Mouse (Mus musculus) embryonic facial prominence, embryonic 12.5 days (tissue): ENCODE measurements around the gene Ccdc63. TPM values are rescaled to one million over a fixed set of nuclear protein-coding genes. Genes with fewer than 3 reads are reported as not detected.
A peak's percentile ranks its signal among the peaks of the same experiment; 100 is the strongest.

Experiments
- ATAC-seq: fragments of 200-750 bp; cut with Nextera tagmentation; 2 replicates; pipeline ENCODE4 v1.8.0; 2017; ENCODE audit not compliant: insufficient number of reproducible peaks, insufficient read depth, low FRiP score, low TSS enrichment
- H3K27ac ChIP-seq: fragments of 300-500 bp; sonication (generic); 2 replicates; pipeline ENCODE4 v1.5.1; 2016; ENCODE audit warnings: mild to moderate bottlenecking
- H3K27me3 ChIP-seq: fragments of 300-500 bp; sonication (generic); 2 replicates; pipeline ENCODE4 v1.6.1; 2016; ENCODE audit warnings: mild to moderate bottlenecking, moderate library complexity
- H3K36me3 ChIP-seq: fragments of 300-500 bp; sonication (generic); 2 replicates; pipeline ENCODE4 v1.6.1; 2016; ENCODE audit warnings: mild to moderate bottlenecking
- H3K4me1 ChIP-seq: fragments of 300-500 bp; sonication (generic); 2 replicates; pipeline ENCODE4 v1.6.1; 2016
- H3K4me2 ChIP-seq: fragments of 300-500 bp; sonication (generic); replicated peaks from 2 replicates; pipeline ENCODE4 v1.6.1; 2016; ENCODE audit warnings: mild to moderate bottlenecking, moderate library complexity
- H3K4me3 ChIP-seq: fragments of 300-500 bp; sonication (generic); 2 replicates; pipeline ENCODE4 v1.5.1; 2016; ENCODE audit warnings: mild to moderate bottlenecking
- H3K9ac ChIP-seq: fragments of 300-500 bp; sonication (generic); 2 replicates; pipeline ENCODE4 v1.6.1; 2016; ENCODE audit warnings: mild to moderate bottlenecking, moderate library complexity
- H3K9me3 ChIP-seq: fragments of 300-500 bp; sonication (generic); 2 replicates; pipeline ENCODE4 v1.6.1; 2016; ENCODE audit warnings: mild to moderate bottlenecking, moderate library complexity
- WGBS: fragments of 180-500 bp; shearing (Covaris S2); methylation state at CpG from one replicate; pipeline ENCODE4 v1.1.7; 2016; 5-methylcytosine and 5-hydroxymethylcytosine counted together
- polyA plus RNA-seq: library from polyadenylated mRNA; unstranded; fragments of >200 nt; fragmentation: Nextera tagmentation; extraction: Ambion mirVana; gene quantifications from 2 replicates; pipeline ENCODE4 v1.2.1, GENCODE M21; 2016

Ccdc63 gene
- polyA plus RNA-seq, 1 experiment from 2014 or later: not detected

GRCm38 (mm10) chr5:122077244-122077643, 63.4 kb downstream of the Ccdc63 start:
- Histone ChIP-seq H3K9me3 (no peaks in the 10 kb centered on the region), H3K4me3 (no peak overlapping the region), H3K36me3 (no peaks in the 10 kb centered on the region), H3K4me1 (no peaks in the 10 kb centered on the region), H3K27me3 (no peaks in the 10 kb centered on the region), H3K4me2 (no peak overlapping the region), H3K27ac (no peak overlapping the region), H3K9ac (no peak overlapping the region)
- 87% methylated on average over 4 of the region's 4 CpGs for WGBS
- no peak for ATAC-seq

GRCm38 (mm10) chr5:122075736-122076135, 64.9 kb downstream of the Ccdc63 start:
- WGBS: 56% methylated on average over 3 of the region's 3 CpGs

DNA sequence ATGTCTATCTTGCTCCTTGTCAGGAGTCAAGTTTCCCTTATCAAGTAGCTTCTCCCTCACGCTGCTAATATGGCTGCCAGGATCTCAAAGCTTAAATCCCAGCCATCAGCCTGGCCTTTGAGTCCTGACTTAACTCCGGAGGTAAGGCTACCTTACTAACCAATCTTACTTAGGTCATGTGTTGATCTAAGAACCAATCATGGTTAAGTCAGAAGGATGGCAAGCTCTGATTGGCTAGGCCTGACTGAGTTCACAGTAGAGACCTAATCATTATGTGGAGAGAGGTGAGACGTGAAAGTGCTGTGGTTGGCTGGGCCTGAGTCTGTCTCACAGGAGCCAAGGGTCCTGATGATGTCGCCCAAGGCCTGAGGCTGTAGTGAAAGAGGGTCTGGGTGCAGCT, 68.6 kb downstream of the Ccdc63 start:
- peaks cover 3% of the 10 kb centered on the region; the same call in 1 of the 2 replicates for H3K27me3 ChIP-seq
- no peaks in the 10 kb centered on the region for H3K9me3 ChIP-seq
- H3K27ac ChIP-seq: no peak overlapping the region
- H3K36me3 ChIP-seq: no peaks in the 10 kb centered on the region
- 77% methylated on average over 4 of the region's 4 CpGs for WGBS
- H3K4me3 ChIP-seq: no peak overlapping the region
- ATAC-seq: no peak
- H3K9ac ChIP-seq: no peak overlapping the region
- no peak overlapping the region for H3K4me2 ChIP-seq
- no peaks in the 10 kb centered on the region for H3K4me1 ChIP-seq

More at GRCm38 (mm10) chr5:122075736-122076135, 64.9 kb downstream of the Ccdc63 start:
- Histone ChIP-seq H3K9me3 (no peaks in the 10 kb centered on the region), H3K27me3 (no peaks in the 10 kb centered on the region), H3K9ac (no peak overlapping the region), H3K36me3 (no peaks in the 10 kb centered on the region), H3K4me2 (no peak overlapping the region), H3K4me1 (no peaks in the 10 kb centered on the region), H3K27ac (no peak overlapping the region), H3K4me3 (no peak overlapping the region)
- ATAC-seq: no peak

GRCm38 (mm10) chr5:122070963-122071800, 69.4 kb downstream of the Ccdc63 start:
- no peaks in the 10 kb centered on the region for H3K36me3 ChIP-seq
- no peaks in the 10 kb centered on the region for H3K9me3 ChIP-seq
- ATAC-seq: no peak; the same call in 1 of the 2 replicates
- H3K9ac ChIP-seq: no peak overlapping the region
- H3K4me3 ChIP-seq: no peak overlapping the region
- WGBS: 83% methylated on average over 16 of the region's 16 CpGs
- no peak overlapping the region for H3K27ac ChIP-seq
- no peaks in the 10 kb centered on the region for H3K4me1 ChIP-seq
- H3K4me2 ChIP-seq: no peak overlapping the region
- H3K27me3 ChIP-seq: peaks cover 3% of the 10 kb centered on the region; the same call in 1 of the 2 replicates

GRCm38 (mm10) chr5:122068563-122068962, 72.1 kb downstream of the Ccdc63 start:
- no peak overlapping the region for H3K27ac ChIP-seq
- H3K9me3 ChIP-seq: no peaks in the 10 kb centered on the region
- no peak overlapping the region for H3K4me3 ChIP-seq
- ATAC-seq: no peak
- no peaks in the 10 kb centered on the region for H3K36me3 ChIP-seq
- no peaks in the 10 kb centered on the region for H3K4me1 ChIP-seq
- no peak overlapping the region for H3K9ac ChIP-seq
- no peak overlapping the region for H3K4me2 ChIP-seq
- 82% methylated on average over 13 of the region's 13 CpGs for WGBS
- peaks cover 3% of the 10 kb centered on the region; the same call in 1 of the 2 replicates for H3K27me3 ChIP-seq

GRCm38 (mm10) chr5:122063204-122063933, 77.3 kb downstream of the Ccdc63 start:
- H3K27ac ChIP-seq: no peak overlapping the region
- H3K4me2 ChIP-seq: no peak overlapping the region
- no peaks in the 10 kb centered on the region for H3K9me3 ChIP-seq
- no peak for ATAC-seq
- H3K4me3 ChIP-seq: no peak overlapping the region
- 77% methylated on average over 25 of the region's 25 CpGs for WGBS
- H3K36me3 ChIP-seq: no peaks in the 10 kb centered on the region
- 0 out of 2 replicates have a peak, but pooled peaks cover 9% of the 10 kb centered on the region for H3K27me3 ChIP-seq
- no peak overlapping the region for H3K9ac ChIP-seq
- peaks cover 5% of the 10 kb centered on the region; the same call in 1 of the 2 replicates for H3K4me1 ChIP-seq

- WGBS: 32% methylated on average over 12 of the region's 12 CpGs
- H3K9me3 ChIP-seq: peaks cover 2% of the 10 kb centered on the region; the same call in 1 of the 2 replicates
- 0 out of 2 replicates have a peak overlapping the region, but pooled peaks have one; percentile 7 for H3K4me2 ChIP-seq
Observed at GRCm38 (mm10) chr5:122062479-122062878, 78.1 kb downstream of the Ccdc63 start.

GRCm38 (mm10) chr5:122060767-122061333, 79.8 kb downstream of the Ccdc63 start:
- Histone ChIP-seq H3K27ac (no peak overlapping the region), H3K4me3 (no peak overlapping the region), H3K9ac (no peak overlapping the region), H3K36me3 (no peaks in the 10 kb centered on the region), H3K27me3 (0 out of 2 replicates have a peak, but pooled peaks cover 9% of the 10 kb centered on the region), H3K4me1 (peaks cover 5% of the 10 kb centered on the region; the same call in 1 of the 2 replicates), H3K4me2 (peak overlapping the region; percentile 27; the same call in 1 of the 2 replicates), H3K9me3 (peaks cover 5% of the 10 kb centered on the region; the same call in 1 of the 2 replicates)
- no peak for ATAC-seq
- WGBS: 29% methylated on average over 7 of the region's 12 CpGs

More at GRCm38 (mm10) chr5:122062479-122062878, 78.1 kb downstream of the Ccdc63 start:
- no peaks in the 10 kb centered on the region for H3K36me3 ChIP-seq
- ATAC-seq: no peak
- H3K27me3 ChIP-seq: 0 out of 2 replicates have a peak, but pooled peaks cover 9% of the 10 kb centered on the region
- no peak overlapping the region for H3K9ac ChIP-seq
- no peak overlapping the region for H3K27ac ChIP-seq
- H3K4me3 ChIP-seq: no peak overlapping the region
- H3K4me1 ChIP-seq: peaks cover 5% of the 10 kb centered on the region; the same call in 1 of the 2 replicates

GRCm38 (mm10) chr5:122059060-122060017, 81.3 kb downstream of the Ccdc63 start:
- Histone ChIP-seq H3K36me3 (no peaks in the 10 kb centered on the region), H3K4me1 (peaks cover 5% of the 10 kb centered on the region; the same call in 1 of the 2 replicates), H3K27ac (no peak overlapping the region), H3K9me3 (peaks cover 5% of the 10 kb centered on the region; the same call in 1 of the 2 replicates), H3K4me3 (0 out of 2 replicates have a peak overlapping the region, but pooled peaks have one; percentile 7), H3K9ac (no peak overlapping the region), H3K27me3 (0 out of 2 replicates have a peak, but pooled peaks cover 9% of the 10 kb centered on the region), H3K4me2 (peak overlapping the region; percentile 40)
- 26% methylated on average over 39 of the region's 39 CpGs for WGBS
- no peak for ATAC-seq
